ENCODE assay signal across 12 mouse cellular contexts in genomic region chr9:43313805-43314204, GRCm38 (mm10). TPM values are rescaled to one million over a fixed set of nuclear protein-coding genes. Genes with fewer than 3 reads are reported as not detected.
"Had no signal": no experiment of that assay in that cellular context is flagged by ENCODE, and none has a peak within 500 bp of the region (broad histone marks: within the 10 kb centered on the region; RNA-seq: fewer than 3 reads in every experiment).

No protein-coding gene starts in this region.

- ATAC-seq: intestine, embryonic 15.5 days had no signal

- H3K27ac ChIP-seq: intestine, embryonic 15.5 days; liver, embryonic 14.5 days; midbrain, embryonic 12.5 days had no signal

- H3K4me1 ChIP-seq: midbrain, embryonic 12.5 days had no signal

- H3K9ac ChIP-seq: intestine, embryonic 15.5 days; liver, embryonic 14.5 days; midbrain, embryonic 12.5 days had no signal

- H3K9me3 ChIP-seq: intestine, embryonic 15.5 days; midbrain, embryonic 12.5 days had no signal

- DNase-seq: kidney, adult 18-20 months; kidney, postnatal 10 days; kidney, postnatal 4 days; lung, adult 18-20 months; right cerebral cortex, postnatal 14 days; thymus, adult 2 months; thymus, postnatal 25 days had no signal

- H3K27me3 ChIP-seq: intestine, embryonic 15.5 days had no signal

- H3K4me3 ChIP-seq: intestine, embryonic 15.5 days; midbrain, embryonic 12.5 days had no signal

- H3K4me2 ChIP-seq: intestine, embryonic 15.5 days; midbrain, embryonic 12.5 days had no signal

- H3K36me3 ChIP-seq: intestine, embryonic 15.5 days; midbrain, embryonic 12.5 days had no signal

RNA-seq across cellular contexts. Expression of gene Trim29, which starts 3.2 kb away (rescaled TPM):
- polyA plus RNA-seq: liver, adult 2 months; neural tube, embryonic 14.5 days had no signal
